Mouse (Mus musculus) urinary bladder, postnatal 14 days (tissue): Measurements from ENCODE around the gene Rin3.
A peak's percentile ranks its signal among the peaks of the same experiment; 100 is the strongest.

ENCODE experiments used
- DNase-seq: peaks from one replicate; pipeline ENCODE4 v3.0.0; 2021; ENCODE audit warnings: low spot score

Gene Rin3

DNA sequence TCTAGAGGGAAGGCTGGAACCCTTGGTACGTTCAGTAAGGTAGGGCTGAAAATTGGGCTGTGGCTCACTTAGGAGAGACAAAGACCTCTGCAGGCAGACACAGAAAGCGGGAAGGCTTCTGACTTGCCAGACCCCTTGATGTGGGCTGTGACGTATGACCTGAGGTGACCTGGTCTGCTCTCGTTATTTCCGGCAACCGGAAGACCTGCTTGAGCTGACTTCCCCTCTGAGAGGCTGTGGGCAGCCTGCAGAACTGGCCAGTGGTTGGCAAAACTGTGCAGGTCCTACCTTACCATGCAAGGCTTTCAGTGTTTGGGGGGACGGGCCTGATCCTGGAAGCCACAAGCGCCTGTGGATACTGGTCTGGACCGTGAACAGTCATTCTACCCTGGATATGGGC lies 19.5 kb downstream of the Rin3 start:
- no peak for DNase-seq

DNA sequence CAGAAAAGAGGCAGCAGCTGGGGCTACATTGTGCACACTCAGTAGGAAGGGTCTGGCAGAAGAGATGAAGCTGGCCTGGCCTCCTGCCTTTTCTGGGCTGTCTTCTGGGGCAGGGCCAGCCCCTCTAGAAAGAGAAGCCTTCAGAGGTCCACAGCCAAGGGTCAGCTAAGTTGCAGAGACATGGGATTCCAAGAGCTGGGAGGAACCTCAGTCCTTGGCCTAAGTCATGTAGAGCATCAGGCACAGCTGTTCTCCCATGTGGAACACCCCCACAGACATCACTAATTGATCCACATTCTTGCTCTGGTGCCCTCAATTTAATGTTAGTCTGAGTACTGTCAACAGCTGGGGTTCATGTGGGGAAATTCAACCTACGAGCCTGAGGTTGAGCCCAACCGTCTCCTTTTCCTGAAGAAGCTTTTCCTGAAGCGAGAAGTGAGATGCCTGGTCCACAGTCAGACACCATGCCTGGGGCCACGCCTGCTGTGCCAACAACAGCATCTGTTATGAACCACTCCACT lies 20.0 kb downstream of the Rin3 start:
- peak; percentile 66 for DNase-seq

- no peak for DNase-seq
Measured at GRCm38 (mm10) chr12:102303867-102304266, 21.0 kb downstream of the Rin3 start.

DNA sequence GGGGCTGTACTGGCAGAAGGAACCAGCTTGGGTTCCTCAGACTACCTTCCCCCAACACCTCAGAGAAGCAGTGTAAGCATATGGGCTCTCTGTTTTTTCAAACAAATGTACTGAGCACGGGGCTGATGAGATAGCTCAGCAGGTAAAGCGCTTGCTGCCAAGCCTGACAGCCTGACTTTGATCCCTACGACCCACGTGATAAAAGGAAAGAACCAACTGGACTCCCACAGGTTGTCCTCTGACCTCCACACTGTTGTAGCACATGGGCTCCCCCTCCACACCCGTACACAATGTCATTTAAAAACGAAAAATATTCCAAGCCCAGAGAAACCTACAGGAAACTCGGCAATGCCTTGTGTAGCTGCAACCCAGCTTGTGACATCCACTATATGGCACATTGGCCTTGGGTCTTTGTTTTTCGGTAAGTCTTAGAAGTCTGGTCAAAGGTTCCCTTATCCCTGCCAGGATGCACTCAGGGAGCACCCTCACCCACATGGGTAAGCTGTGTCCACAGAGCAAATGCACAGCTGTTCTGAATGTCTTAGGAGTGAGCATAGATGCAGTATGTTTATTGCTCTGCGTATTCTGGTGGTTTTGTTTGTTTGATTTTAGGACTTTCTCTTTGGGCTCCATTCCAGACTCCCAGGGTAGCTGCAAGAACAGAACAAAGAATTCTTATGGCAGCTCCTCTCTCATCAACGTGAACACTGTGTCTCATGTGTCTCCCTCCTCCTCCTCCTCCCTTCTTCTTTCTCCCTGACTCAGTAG lies 22.4 kb downstream of the Rin3 start:
- DNase-seq, result no peak

DNA sequence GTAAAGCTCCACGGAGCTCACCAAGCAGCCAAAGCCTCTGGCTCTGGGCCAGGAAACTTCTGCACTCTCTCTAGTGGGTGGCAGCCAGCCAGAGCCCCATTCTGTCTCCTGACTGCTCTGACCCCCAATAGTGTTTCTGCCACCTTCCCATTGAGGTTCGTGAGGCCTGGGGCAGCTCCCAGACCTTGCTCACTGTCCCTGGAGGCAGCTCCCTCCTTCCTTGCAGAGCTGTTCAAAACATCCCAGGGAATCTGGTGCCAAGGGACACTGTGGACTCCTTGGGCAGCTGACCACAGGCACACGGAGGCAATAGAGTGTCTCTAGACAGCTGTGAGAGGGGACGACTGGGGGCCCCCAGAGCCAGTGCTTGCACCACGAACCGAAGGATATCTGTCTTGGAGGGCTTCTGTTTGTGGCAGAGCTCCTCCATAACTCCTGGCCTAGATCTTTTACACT lies 25.2 kb downstream of the Rin3 start:
- DNase-seq, result peak; percentile 52

DNA sequence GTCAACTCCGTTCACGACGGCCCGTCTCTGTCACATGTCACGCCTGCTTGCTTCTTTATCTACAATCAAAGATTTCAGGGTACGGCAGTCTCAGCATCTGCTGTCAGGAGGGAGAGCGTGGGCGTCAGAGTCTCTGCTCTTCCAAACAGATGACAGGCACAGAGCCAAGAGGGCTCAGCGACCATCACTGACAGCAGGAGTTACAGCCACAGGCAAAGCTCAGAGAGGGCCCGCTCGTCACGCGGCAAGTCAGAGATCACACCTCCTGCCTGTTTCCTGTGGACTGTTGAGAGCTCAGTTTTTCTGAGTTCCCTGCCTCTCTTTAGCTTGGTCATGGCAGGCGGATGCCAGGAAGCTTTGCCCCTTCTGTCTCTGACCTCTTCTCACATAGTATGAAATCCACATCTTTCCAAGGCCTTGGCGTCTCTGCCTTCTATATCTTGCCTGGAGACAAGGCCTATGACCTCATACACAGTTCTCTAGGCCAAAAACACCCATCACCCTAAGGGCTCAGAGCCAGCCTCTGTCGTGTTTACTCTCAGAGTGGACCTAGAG lies 25.7 kb downstream of the Rin3 start:
- DNase-seq, result peak; percentile 37

DNA sequence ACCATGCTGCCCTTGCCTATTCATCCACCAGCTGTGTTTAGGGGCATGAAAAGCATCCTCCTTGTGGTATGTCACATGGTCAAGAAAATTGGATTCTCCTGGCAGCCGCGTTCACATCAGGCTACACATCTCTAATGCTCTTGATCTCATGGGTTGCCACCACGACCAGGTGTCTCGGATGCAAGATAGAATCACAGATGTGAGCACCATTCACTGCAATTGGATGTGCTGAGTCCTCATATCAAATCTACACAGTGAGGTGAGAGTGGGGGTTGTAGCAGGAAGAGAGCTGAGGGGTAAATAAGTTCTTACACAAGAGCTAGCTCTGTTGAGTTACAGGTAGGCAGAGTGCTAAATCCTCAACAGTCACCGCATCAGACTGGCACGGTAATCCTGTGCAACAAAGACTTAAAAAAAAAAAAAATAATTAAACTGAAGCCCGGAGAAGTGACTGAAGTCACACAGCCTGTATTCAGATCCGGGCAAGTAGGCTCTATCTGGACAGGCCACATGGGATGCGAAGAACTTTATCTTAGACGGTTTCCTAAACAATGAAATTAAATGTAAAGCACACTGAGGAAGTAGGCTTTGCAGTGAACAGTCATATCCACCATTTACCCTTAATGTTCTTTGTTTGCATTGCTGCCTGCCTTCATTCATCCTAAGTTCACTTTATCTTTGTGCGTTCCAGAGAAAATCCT lies 26.4 kb downstream of the Rin3 start:
- DNase-seq, result no peak

DNA sequence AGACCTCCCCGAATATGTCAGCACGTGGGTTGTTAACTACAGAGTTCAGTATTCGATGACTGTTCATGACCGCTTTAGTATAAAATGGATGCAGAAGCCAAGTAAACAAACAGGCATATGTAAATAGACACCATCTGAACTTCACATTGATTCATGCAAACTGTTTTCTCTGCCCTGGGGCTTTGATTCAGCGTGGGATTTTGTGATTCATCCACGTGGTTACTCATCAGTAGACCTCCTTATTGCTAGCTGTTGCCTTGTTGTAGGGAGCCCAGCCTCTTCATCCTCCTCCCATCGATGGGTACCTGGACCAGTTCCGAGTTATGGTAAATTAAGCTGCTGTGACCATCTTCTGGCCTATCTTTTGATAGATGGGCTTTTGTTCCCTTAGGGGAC lies 26.9 kb downstream of the Rin3 start:
- no peak for DNase-seq

GRCm38 (mm10) chr12:102310261-102310660 lies 27.4 kb downstream of the Rin3 start:
- DNase-seq, result no peak

- DNase-seq, result no peak
Measured at GRCm38 (mm10) chr12:102311454-102311853, 28.6 kb downstream of the Rin3 start.

DNA sequence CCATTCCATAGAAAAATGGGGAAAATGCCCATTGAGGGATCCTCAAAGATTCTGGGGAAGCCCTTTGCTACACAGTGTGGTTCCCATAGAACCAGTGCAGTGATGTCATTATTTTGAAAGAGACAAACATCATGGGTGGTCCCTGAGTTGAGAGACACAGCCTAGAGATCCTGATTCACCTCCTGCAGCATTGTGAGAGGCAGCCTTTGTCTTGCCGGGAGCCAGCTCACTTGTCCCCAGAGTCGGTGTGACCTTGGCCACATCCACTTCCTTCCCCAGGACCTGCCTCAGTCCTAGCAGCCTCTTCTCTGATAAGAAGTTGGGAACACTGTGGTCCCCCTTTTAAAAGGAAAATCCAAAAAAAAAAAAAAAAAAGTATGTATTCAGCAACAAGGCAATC lies 36.3 kb downstream of the Rin3 start:
- no peak for DNase-seq

GRCm38 (mm10) chr12:102319899-102320298 lies 37.1 kb downstream of the Rin3 start:
- no peak for DNase-seq

GRCm38 (mm10) chr12:102320322-102320721 lies 37.5 kb downstream of the Rin3 start:
- no peak for DNase-seq

GRCm38 (mm10) chr12:102321064-102321728 lies 38.3 kb downstream of the Rin3 start:
- DNase-seq, result no peak

DNA sequence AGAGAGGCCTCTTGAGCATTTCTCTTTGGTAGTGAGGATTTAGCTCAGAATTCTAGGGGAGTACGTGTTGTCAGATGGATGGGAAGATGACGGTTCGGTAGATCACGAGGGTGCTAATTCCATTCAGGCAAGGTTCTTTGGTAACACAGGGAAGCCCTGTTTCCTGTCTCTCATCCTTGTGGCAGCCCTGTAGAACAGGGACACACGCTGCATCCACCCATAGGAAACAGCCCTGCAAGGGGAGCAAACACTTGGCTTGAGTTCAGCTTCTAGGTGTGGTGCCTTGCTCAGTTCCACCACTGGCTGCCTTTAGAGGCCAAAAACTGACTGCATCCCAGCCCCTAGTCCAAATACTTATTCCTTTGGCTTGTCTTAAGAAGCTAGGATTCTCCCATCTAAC lies 39.0 kb downstream of the Rin3 start:
- no peak for DNase-seq

GRCm38 (mm10) chr12:102323392-102323791 lies 40.5 kb downstream of the Rin3 start:
- peak; percentile 51 for DNase-seq

- no peak for DNase-seq
Measured at GRCm38 (mm10) chr12:102324156-102324885, 41.5 kb downstream of the Rin3 start.

DNA sequence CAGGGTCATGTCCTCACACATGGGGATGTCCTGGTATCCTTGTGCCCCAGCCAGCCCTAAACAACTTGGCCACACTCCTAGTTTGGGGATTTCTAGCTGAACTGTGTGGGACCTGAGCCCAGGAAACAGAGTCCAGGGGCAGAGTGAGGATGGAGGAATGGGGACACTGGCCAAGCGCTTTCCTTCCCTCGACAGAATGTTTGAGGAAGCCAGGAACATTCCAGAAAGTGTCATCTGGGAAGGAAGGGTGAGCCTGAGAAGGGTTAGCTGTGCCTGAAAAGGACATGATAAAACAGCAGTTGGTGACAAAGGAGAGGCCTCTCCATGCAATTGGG lies 42.0 kb downstream of the Rin3 start:
- DNase-seq, result peak; percentile 41

GRCm38 (mm10) chr12:102326753-102327340 lies 44.0 kb downstream of the Rin3 start:
- no peak for DNase-seq

DNA sequence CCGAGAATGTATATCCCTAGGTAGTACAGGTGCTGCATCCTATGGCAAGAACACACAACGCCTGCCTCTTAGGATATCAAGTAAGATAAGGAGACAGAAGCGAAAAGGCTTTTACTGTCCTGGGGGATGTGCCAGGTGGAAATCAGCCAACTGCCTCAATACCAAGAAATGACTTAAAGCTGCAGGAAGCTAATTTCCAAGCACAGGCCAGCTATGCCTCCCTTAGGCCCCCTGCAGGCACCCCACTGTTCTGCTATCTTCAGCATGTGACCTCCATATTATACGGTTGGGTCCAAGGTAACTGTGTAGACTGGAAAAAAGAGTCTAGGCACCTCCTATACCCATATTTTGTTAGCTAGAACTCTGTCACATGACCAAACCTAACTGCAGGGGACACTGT lies 44.7 kb downstream of the Rin3 start:
- DNase-seq, result no peak

- no peak for DNase-seq
Measured at GRCm38 (mm10) chr12:102328090-102328489, 45.2 kb downstream of the Rin3 start.

DNA sequence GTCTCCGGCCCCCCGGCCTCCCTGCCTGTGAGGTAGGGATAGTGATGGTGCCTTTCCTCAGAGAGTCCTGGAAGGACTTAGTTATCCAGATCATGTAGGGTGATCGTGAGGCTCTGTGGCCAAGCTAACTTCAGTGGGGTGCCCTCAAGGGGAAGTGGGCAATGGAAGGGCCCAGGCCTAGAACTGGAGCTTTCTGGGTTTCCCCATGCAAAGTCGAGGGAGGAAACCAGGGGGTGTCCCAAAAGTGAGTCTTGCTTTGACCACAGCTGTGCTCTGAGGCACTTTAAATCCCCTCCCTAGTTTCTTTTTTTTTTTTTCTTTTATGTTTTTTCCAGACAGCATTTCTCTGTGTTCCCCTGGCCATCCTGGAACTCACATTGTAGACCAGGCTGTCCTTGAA lies 47.3 kb downstream of the Rin3 start:
- DNase-seq, result no peak
